11 mouse cellular contexts compared by ENCODE assay signal in genomic region chr11:88516596-88517485, GRCm38 (mm10).
DNase-seq lines count a peak whose midpoint lies in the region; ATAC-seq and TF ChIP-seq lines count a peak whose summit lies in the region.
"Had no signal": no experiment of that assay in that cellular context is flagged by ENCODE, and none has a peak within 500 bp of the region (broad histone marks: within the 10 kb centered on the region; RNA-seq: fewer than 3 reads in every experiment).

No protein-coding gene starts in this region.

- intact Hi-C loops in heart, postnatal 25 days (cut with DNase I), result loop anchor here (5.0 kb wide), 1 partner anchor 35 kb away; no protein-coding TSS in a partner anchor

- no peaks in the 10 kb centered on the region for H3K36me3 ChIP-seq in heart, embryonic 14.5 days (ENCODE audit: control insufficient read depth, insufficient read depth, low read length)
- no peaks in the 10 kb centered on the region for H3K36me3 ChIP-seq in testis, adult 2 months (ENCODE audit: control insufficient read depth, insufficient read depth, low read length)
- H3K36me3 ChIP-seq: embryonic facial prominence, embryonic 12.5 days had no signal

- no peaks in the 10 kb centered on the region for H3K9me3 ChIP-seq in heart, embryonic 14.5 days (ENCODE audit: control insufficient read depth, low read length)
- H3K9me3 ChIP-seq: embryonic facial prominence, embryonic 12.5 days had no signal

- no peak for TF ChIP-seq POLR2A in testis, adult 2 months (IDR thresholded peaks at IDR 0.05; ENCODE audit: control insufficient read depth, low read depth, low read length)

- TF ChIP-seq CTCF in testis, adult 2 months (IDR thresholded peaks at IDR 0.05; ENCODE audit: control insufficient read depth, insufficient read depth, insufficient replicate concordance, low read depth, low read length), result no peak

- ATAC-seq in heart, embryonic 14.5 days (ENCODE audit: insufficient number of reproducible peaks, insufficient read depth, low FRiP score, low read depth), result no peak
- peak; percentile 63 for ATAC-seq in inflammation-experienced regulatory T-cells, adult 6 months
- no peak for ATAC-seq in granulocyte monocyte progenitor cell, adult 5-6 weeks (replicated peaks; ENCODE audit: poor library complexity, severe bottlenecking)

- H3K27ac ChIP-seq in heart, embryonic 14.5 days (replicated peaks in 1 of 2; ENCODE audit: control insufficient read depth in 1 of 2, insufficient read depth in 1 of 2, low read depth in 2 of 2, low read length in 2 of 2), result peak overlapping the region; percentile 75 to 88
- peak overlapping the region; percentile 77 for H3K27ac ChIP-seq in testis, adult 2 months (ENCODE audit: control insufficient read depth, insufficient read depth, low read depth, low read length)
- H3K27ac ChIP-seq: embryonic facial prominence, embryonic 12.5 days had no signal

- DNase-seq in heart, postnatal 25 days (ENCODE audit: low spot score), result no peak
- DNase-seq in testis, postnatal 14 days (ENCODE audit: low spot score), result no peak
- DNase-seq in frontal cortex, postnatal 10 days (ENCODE audit: low spot score in 2 of 2), result no peak
- DNase-seq in layer of hippocampus, adult 8-10 months (ENCODE audit: low spot score in 2 of 2), result no peak
- DNase-seq: liver; retina, postnatal 1 day had no signal

- H3K4me2 ChIP-seq in heart, embryonic 14.5 days (ENCODE audit: low read length), result peak overlapping the region; percentile 5; the same call in 1 of the 2 replicates
- H3K4me2 ChIP-seq: embryonic facial prominence, embryonic 12.5 days had no signal

- WGBS in heart, embryonic 14.5 days, result 40% methylated on average over 12 of the region's 12 CpGs

- H3K4me1 ChIP-seq in heart, embryonic 14.5 days (ENCODE audit: control insufficient read depth in 2 of 2, insufficient read depth in 2 of 2, low read length in 2 of 2), result peaks cover 40 to 57% of the 10 kb centered on the region in 2 experiments
- H3K4me1 ChIP-seq in testis, adult 2 months (ENCODE audit: control insufficient read depth, insufficient read depth, low read length), result peaks cover 15% of the 10 kb centered on the region

- H3K27me3 ChIP-seq in heart, embryonic 14.5 days (ENCODE audit: control insufficient read depth, insufficient read depth, low read length), result no peaks in the 10 kb centered on the region
- no peaks in the 10 kb centered on the region for H3K27me3 ChIP-seq in testis, adult 2 months (ENCODE audit: control insufficient read depth, insufficient read depth, low read length)
- H3K27me3 ChIP-seq: embryonic facial prominence, embryonic 12.5 days had no signal

- H3K4me3 ChIP-seq in heart, embryonic 14.5 days (ENCODE audit: control insufficient read depth in 1 of 2, insufficient read depth in 1 of 2, low read depth in 1 of 2, low read length in 2 of 2), result no peak overlapping the region
- no peak overlapping the region for H3K4me3 ChIP-seq in testis, adult 2 months (ENCODE audit: control insufficient read depth, low read depth, low read length)
- H3K4me3 ChIP-seq: embryonic facial prominence, embryonic 12.5 days had no signal

- H3K9ac ChIP-seq in heart, embryonic 14.5 days (ENCODE audit: low read length), result peak overlapping the region; percentile 56
- H3K9ac ChIP-seq: embryonic facial prominence, embryonic 12.5 days had no signal
